Mouse (Mus musculus) heart, embryonic 16.5 days (tissue): ENCODE results near the gene Gm49510. TPM values are rescaled to one million over a fixed set of nuclear protein-coding genes. Genes with fewer than 3 reads are reported as not detected.

Source experiments
- ATAC-seq: fragments of 200-750 bp; cut with Nextera tagmentation; replicated peaks from 2 replicates; pipeline ENCODE4 v1.8.0; 2017; ENCODE audit warnings: moderate number of reproducible peaks; ENCODE audit not compliant: insufficient read depth, low FRiP score; ENCODE audit errors: extremely low read depth
- H3K27ac ChIP-seq: fragments of 300-500 bp; sonication (generic); 2 replicates; pipeline ENCODE4 v1.5.1; 2014; ENCODE audit warnings: mild to moderate bottlenecking, low read length, control low read depth, moderate library complexity
- H3K27me3 ChIP-seq: fragments of 300-500 bp; sonication (generic); 2 replicates; pipeline ENCODE4 v1.6.1; 2014; ENCODE audit warnings: low read length, mixed read lengths; ENCODE audit not compliant: control insufficient read depth, insufficient read depth
- H3K36me3 ChIP-seq: fragments of 300-500 bp; sonication (generic); 2 replicates; pipeline ENCODE4 v1.6.1; 2014; ENCODE audit not compliant: control insufficient read depth, insufficient read depth
- H3K4me1 ChIP-seq: fragments of 300-500 bp; sonication (generic); 2 replicates; pipeline ENCODE4 v1.6.1; 2014; ENCODE audit warnings: low read length, mixed read lengths; ENCODE audit not compliant: control insufficient read depth, insufficient read depth
- H3K4me2 ChIP-seq: fragments of 300-500 bp; sonication (generic); 2 replicates; pipeline ENCODE4 v1.6.1; 2014; ENCODE audit warnings: low read depth, mild to moderate bottlenecking, control low read depth, low read length
- H3K4me3 ChIP-seq: fragments of 300-500 bp; sonication (generic); 2 replicates; pipeline ENCODE4 v1.5.1; 2014; ENCODE audit warnings: mild to moderate bottlenecking, control low read depth, low read length
- H3K9ac ChIP-seq: fragments of 300-500 bp; sonication (generic); 2 replicates; pipeline ENCODE4 v1.6.1; 2014; ENCODE audit warnings: low read length, control low read depth
- H3K9me3 ChIP-seq: fragments of 300-500 bp; sonication (generic); replicated peaks from 2 replicates; pipeline ENCODE4 v1.6.1; 2016; ENCODE audit warnings: low read length; ENCODE audit not compliant: control insufficient read depth
- WGBS: fragments of 180-500 bp; shearing (Covaris S2); extraction: QIAGEN DNeasy Blood & Tissue Kit; methylation state at CpG from one replicate; pipeline ENCODE4 v1.1.7; 2014; 5-methylcytosine and 5-hydroxymethylcytosine counted together
- polyA plus RNA-seq: library from polyadenylated mRNA; unstranded; fragments of >200 nt; fragmentation: Nextera tagmentation; extraction: Ambion mirVana; gene quantifications from 2 replicates; pipeline ENCODE4 v1.2.1, GENCODE M21; 2015

The Gm49510 gene
- polyA plus RNA-seq, 1 experiment from 2014 or later = 0.20 TPM

DNA sequence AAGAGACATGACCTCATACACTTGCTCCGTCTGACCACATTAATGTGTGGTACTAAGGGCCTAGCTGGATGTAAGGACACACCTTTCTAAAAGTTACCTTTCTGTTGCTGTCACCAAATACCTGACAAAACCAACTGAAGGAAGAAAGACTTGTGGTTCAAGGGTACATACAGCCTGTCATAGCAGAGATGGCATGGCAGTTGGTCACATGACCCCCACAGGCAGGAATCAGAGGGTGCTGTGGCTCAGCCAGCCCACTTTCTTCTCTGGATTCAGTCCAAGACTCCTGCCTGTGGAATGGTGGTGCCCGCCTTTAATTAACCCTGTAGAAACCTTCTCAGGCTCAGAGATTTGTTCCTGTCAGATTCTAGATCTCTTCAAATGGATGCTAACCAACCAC is 36.3 kb upstream of the Gm49510 start:
- 53% methylated on average over 2 of the region's 2 CpGs for WGBS
- no peaks in the 10 kb centered on the region for H3K36me3 ChIP-seq

DNA sequence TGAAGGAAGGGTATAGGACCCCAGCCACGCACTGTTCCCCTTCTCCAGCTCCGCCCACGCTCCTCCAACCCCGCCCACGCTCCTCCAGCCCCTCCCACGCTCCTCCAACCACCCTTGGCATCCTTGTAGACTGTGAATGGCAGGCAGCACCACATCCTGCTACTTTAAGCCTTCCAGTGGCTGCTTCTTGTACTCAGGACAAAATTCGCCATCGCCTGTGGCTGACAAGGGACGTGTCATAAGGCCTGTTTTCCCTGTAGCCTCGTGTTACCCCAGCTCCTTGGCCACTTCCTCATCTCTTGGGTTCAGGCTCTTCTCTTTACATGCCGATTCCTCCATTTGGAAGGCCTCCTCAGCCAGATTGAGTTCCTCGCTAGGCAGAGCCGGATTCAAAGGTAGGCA is 35.6 kb upstream of the Gm49510 start:
- H3K9ac ChIP-seq = no peak overlapping the region
- H3K36me3 ChIP-seq = no peaks in the 10 kb centered on the region
- H3K27me3 ChIP-seq = no peaks in the 10 kb centered on the region
- no peak overlapping the region for H3K4me3 ChIP-seq
- no peak for ATAC-seq
- H3K4me1 ChIP-seq = peaks cover 7% of the 10 kb centered on the region
- no peak overlapping the region for H3K27ac ChIP-seq
- H3K4me2 ChIP-seq = no peak overlapping the region
- WGBS = 49% methylated on average over 12 of the region's 13 CpGs
- no peaks in the 10 kb centered on the region for H3K9me3 ChIP-seq

More for the DNA sequence above, 36.3 kb upstream of the Gm49510 start:
- peaks cover 4% of the 10 kb centered on the region; the same call in 1 of the 2 replicates for H3K4me1 ChIP-seq
- no peaks in the 10 kb centered on the region for H3K27me3 ChIP-seq
- H3K9me3 ChIP-seq = no peaks in the 10 kb centered on the region
- H3K9ac ChIP-seq = no peak overlapping the region
- no peak overlapping the region for H3K27ac ChIP-seq
- H3K4me3 ChIP-seq = no peak overlapping the region
- ATAC-seq = no peak
- H3K4me2 ChIP-seq = no peak overlapping the region

DNA sequence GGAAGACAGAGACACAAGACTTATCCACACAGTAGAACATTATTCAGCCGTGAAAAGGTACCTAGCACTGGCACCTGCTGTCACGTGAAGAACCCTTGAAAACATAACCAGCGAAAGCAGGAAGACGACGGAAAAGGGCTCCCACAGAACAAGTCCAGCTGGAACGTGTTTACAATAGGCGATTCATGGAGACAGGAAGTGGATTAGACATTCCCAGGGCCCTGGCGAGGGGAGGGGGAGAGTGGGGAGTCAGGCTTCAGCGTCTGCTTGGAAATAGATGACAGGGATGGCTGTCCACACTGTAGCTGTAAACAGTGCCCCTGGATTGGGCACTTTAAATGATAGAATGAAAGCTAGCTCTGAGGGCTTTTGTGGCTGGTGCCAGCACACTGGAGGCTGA is 31.1 kb upstream of the Gm49510 start:
- no peak overlapping the region for H3K4me2 ChIP-seq
- H3K9ac ChIP-seq = no peak overlapping the region
- WGBS = 35% methylated on average over 9 of the region's 9 CpGs
- H3K9me3 ChIP-seq = no peaks in the 10 kb centered on the region
- ATAC-seq = peak; percentile 55
- H3K4me1 ChIP-seq = peaks cover 5% of the 10 kb centered on the region
- no peaks in the 10 kb centered on the region for H3K36me3 ChIP-seq
- no peak overlapping the region for H3K4me3 ChIP-seq
- H3K27ac ChIP-seq = peak overlapping the region; percentile 62
- no peaks in the 10 kb centered on the region for H3K27me3 ChIP-seq

DNA sequence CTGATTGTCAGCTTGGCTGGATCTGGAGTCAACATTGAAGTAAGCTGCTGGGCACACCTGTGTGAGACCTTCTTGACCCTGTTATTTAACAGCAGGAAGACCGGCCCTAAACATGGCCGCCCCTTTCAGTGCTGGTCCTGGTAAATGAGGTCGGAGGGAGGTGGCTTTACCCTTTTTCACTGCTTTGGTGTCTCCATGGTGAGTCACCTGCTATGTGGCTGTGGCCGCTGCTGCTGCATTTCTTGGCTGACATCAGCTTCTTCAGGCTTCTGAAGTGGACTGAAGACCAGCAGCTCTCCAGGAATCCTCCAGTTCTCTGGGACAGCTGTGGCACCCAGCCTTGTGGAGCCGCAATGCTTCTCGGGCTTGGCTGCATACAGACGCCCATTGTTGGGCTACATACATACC is 30.6 kb upstream of the Gm49510 start:
- H3K27ac ChIP-seq = peak overlapping the region; percentile 62
- no peak for ATAC-seq
- no peaks in the 10 kb centered on the region for H3K9me3 ChIP-seq
- no peaks in the 10 kb centered on the region for H3K27me3 ChIP-seq
- H3K36me3 ChIP-seq = no peaks in the 10 kb centered on the region
- H3K9ac ChIP-seq = no peak overlapping the region
- WGBS = 59% methylated on average over 7 of the region's 7 CpGs
- no peak overlapping the region for H3K4me3 ChIP-seq
- H3K4me1 ChIP-seq = peaks cover 5% of the 10 kb centered on the region
- H3K4me2 ChIP-seq = no peak overlapping the region

DNA sequence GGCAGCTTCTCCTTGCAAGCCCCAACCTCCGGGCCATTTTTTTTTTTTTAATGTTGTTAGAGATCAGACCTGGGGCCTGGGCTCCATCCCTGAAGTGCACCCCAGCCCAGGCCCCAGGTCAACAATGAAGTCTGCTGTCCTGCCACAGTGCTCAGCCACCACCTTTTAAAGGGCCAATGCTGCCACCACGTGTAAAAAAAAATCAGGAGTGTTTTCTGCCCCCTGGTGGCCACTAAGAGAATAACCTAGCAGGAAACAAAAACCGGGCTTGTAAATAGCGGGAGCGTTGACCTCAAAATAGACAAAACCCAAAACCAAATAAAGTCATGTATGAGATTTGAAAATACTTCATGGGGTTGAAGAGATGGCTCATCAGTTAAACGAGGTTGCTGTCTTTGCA is 29.7 kb upstream of the Gm49510 start:
- 24% methylated on average over 6 of the region's 6 CpGs for WGBS

DNA sequence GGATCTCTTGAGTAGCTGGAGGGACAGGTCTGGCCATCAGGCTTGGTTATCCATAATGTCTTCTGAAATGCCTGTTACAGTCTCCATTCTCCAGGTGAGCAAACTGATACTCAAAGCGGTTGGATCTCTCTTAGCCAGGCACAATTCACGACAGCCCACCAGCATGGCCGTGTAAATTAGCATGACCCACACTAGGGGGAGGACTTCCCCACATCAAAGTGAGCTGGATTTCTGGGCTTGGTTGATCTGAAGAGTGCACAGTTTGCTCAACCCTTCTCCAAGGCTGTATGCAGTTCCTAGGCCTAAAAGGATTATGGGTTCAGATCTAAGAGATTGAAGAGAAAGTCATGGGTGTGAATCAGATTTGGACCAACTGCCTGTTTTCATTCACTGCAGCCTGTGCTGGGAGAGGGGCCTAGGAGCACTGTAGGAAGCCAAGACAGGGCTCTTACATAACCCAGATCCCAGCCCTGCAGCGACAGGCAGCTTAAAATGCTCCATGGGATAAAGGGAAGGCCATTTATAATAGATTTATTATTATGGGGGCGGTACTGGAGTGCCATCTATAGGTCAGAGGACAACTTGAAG is 27.4 kb upstream of the Gm49510 start:
- no peaks in the 10 kb centered on the region for H3K9me3 ChIP-seq
- H3K4me3 ChIP-seq = no peak overlapping the region
- H3K27ac ChIP-seq = no peak overlapping the region
- WGBS = 50% methylated on average over 5 of the region's 5 CpGs
- peaks cover 13% of the 10 kb centered on the region for H3K4me1 ChIP-seq
- ATAC-seq = no peak
- no peaks in the 10 kb centered on the region for H3K36me3 ChIP-seq
- no peak overlapping the region for H3K9ac ChIP-seq
- H3K4me2 ChIP-seq = no peak overlapping the region
- no peaks in the 10 kb centered on the region for H3K27me3 ChIP-seq

More for the DNA sequence above, 29.7 kb upstream of the Gm49510 start:
- Histone ChIP-seq H3K4me1 (peaks cover 4% of the 10 kb centered on the region), H3K27me3 (no peaks in the 10 kb centered on the region), H3K36me3 (no peaks in the 10 kb centered on the region), H3K4me3 (no peak overlapping the region), H3K4me2 (no peak overlapping the region), H3K9ac (no peak overlapping the region), H3K27ac (no peak overlapping the region), H3K9me3 (no peaks in the 10 kb centered on the region)
- no peak for ATAC-seq

DNA sequence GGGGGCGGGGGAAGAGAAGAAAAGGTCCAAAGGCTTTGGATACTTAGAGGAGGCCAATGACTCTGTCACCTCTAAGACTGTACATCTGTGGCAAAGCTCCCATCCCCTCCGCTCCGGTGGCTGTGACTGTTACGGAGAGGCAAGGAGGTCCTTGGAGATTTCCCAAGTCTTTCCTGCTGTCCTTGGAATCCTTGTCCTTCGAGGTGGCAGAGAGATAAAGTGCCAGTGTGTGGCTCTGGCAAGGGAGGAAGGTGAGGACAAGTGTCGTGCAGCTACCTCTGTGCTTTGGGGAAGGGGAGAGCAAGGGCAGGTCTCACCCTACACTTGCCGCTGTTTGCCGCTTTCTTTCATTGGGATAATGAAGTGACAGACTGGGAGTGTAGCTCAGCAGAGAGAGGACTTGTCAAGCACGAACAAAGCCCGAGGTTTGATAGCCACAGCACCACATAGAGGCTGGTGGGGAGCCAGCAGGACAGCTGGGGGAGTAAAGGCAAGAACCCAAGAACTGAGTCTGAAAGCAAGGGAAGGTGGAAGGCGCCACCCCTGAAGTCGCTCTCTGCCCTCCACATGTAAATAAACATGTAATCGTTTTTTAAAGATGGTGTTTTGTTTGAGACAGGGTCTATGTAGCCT is 25.5 kb upstream of the Gm49510 start:
- 34% methylated on average over 13 of the region's 13 CpGs for WGBS
- Histone ChIP-seq H3K4me2 (no peak overlapping the region), H3K4me3 (no peak overlapping the region), H3K27me3 (no peaks in the 10 kb centered on the region), H3K27ac (no peak overlapping the region; the same call in 1 of the 2 replicates), H3K9ac (no peak overlapping the region), H3K4me1 (peaks cover 15% of the 10 kb centered on the region), H3K9me3 (no peaks in the 10 kb centered on the region), H3K36me3 (no peaks in the 10 kb centered on the region)
- no peak for ATAC-seq

DNA sequence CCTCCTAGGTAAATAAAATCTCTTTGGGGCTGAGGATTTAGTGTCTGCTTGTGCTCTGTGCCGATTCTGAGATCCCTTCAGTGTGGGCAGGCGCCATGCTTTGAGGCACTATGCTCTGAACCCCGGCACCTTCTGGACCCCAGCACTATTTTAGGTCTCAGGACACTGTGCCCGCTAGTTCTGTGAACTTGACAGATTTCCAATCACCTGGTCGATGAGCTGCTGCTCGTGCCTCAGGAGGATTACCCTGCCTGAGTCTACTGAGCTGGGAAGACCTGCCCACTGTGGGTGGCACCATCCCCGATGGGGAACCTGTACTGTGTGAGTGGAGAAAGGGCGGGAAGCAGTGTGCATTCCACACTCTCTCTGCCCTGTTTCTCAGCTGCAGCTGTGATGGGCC is 24.5 kb upstream of the Gm49510 start:
- no peaks in the 10 kb centered on the region for H3K36me3 ChIP-seq
- H3K9me3 ChIP-seq = no peaks in the 10 kb centered on the region
- WGBS = 79% methylated on average over 8 of the region's 8 CpGs
- H3K27ac ChIP-seq = no peak overlapping the region
- H3K27me3 ChIP-seq = no peaks in the 10 kb centered on the region
- H3K4me2 ChIP-seq = no peak overlapping the region
- H3K9ac ChIP-seq = no peak overlapping the region
- H3K4me3 ChIP-seq = no peak overlapping the region
- ATAC-seq = no peak
- peaks cover 21% of the 10 kb centered on the region for H3K4me1 ChIP-seq

DNA sequence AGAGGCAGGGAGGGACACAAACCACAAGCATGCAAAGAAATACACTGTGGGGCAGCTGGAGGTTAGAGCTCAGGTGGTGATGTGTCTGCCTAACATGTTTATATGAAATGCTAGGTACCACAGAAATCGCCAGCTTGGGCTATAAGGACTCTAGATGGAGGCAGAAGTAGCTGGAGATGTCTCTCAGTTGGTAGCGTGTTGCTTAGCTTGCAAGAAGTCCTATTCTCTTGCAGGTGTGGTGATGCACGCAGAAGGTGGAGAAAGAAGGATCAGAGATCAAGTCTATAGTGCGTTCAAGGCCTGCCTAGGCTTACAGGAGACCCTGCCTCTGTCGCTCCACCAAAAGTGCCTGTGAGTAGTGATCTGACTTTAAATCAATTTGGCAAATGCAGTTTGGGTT is 23.9 kb upstream of the Gm49510 start:
- 80% methylated on average over 5 of the region's 5 CpGs for WGBS
- Histone ChIP-seq H3K4me1 (peaks cover 21% of the 10 kb centered on the region), H3K9ac (peak overlapping the region; percentile 95), H3K4me2 (peak overlapping the region; percentile 91), H3K36me3 (no peaks in the 10 kb centered on the region), H3K27ac (peak overlapping the region; percentile 99), H3K4me3 (no peak overlapping the region; the same call in 1 of the 2 replicates), H3K27me3 (no peaks in the 10 kb centered on the region), H3K9me3 (no peaks in the 10 kb centered on the region)
- no peak for ATAC-seq
